Mouse (Mus musculus) thymus, adult 2 months (tissue): Measurements from ENCODE around the gene Antxr2.

Source experiments
- CTCF ChIP-seq: fragments of 200-500 bp; IDR thresholded peaks from 2 replicates; pipeline ENCODE4 v1.5.1; 2012; ENCODE audit warnings: mild to moderate bottlenecking, control low read depth, low read length, moderate library complexity, borderline replicate concordance; ENCODE audit not compliant: control insufficient read depth, poor library complexity, insufficient read depth; ENCODE audit errors: extremely low read depth
- POLR2A ChIP-seq: fragments of 200-500 bp; IDR thresholded peaks from 2 replicates; pipeline ENCODE4 v1.6.1; 2012; ENCODE audit warnings: mild to moderate bottlenecking, low read length, control low read depth, moderate library complexity; ENCODE audit not compliant: control insufficient read depth, poor library complexity, insufficient read depth; ENCODE audit errors: extremely low read depth

DNA sequence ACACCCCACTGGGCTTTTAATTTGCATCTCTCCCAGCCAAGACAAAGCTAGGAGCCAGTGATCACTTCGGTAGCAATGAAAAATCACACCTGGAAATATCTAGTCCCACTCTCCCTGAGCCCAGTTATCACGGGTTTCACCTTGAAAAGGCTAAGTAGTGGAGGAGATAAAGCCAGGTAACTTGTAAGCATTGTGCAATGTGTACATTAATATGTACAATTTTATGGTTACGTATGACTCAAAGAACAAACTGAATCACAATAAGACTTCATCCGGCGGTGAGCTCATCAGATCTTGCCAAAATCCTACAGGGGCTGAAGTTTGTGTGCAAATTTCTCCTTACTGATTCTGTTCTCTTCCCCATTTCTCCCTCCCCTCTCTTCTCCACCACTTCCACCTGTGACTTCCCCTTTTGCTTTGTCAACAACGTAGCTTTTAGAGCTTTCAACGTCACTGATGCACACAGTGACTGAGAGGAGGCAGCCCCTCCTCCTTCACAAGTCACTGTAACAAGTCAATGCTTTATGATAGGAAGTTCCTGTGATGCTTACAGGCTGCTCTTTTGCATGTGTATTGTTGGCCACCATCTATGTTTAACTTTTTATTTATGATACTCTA is 2.1 kb upstream of the Antxr2 start:
- no peak for TF ChIP-seq CTCF
- TF ChIP-seq POLR2A, result no peak
